Mouse (Mus musculus) hindbrain, embryonic 11.5 days (tissue): ENCODE measurements around the gene Camk1d. TPM values are rescaled to one million over a fixed set of nuclear protein-coding genes. Genes with fewer than 3 reads are reported as not detected.
"Not testable (repeated sequence)": the region's sequence is repeated elsewhere in the genome, so short reads cannot be mapped to it uniquely, and the experiment has no call there.

Experiments used
- ATAC-seq: fragments of 200-750 bp; cut with Nextera tagmentation; 2 replicates; pipeline ENCODE4 v1.8.0; 2017; ENCODE audit warnings: mild to moderate bottlenecking, moderate TSS enrichment, moderate library complexity; ENCODE audit not compliant: low FRiP score
- DNase-seq: peaks from one replicate; pipeline ENCODE4 v3.0.0-alpha.2; 2015; ENCODE audit warnings: low spot score
- H3K27ac ChIP-seq: fragments of 300-500 bp; sonication (generic); 2 replicates; pipeline ENCODE4 v1.5.1; 2014; ENCODE audit warnings: mild to moderate bottlenecking, low read depth, low read length
- H3K27me3 ChIP-seq: fragments of 300-500 bp; sonication (generic); 2 replicates; pipeline ENCODE4 v1.6.1; 2014; ENCODE audit warnings: mild to moderate bottlenecking, low read length, moderate library complexity, mixed read lengths; ENCODE audit not compliant: control insufficient read depth, insufficient read depth
- H3K36me3 ChIP-seq: fragments of 300-500 bp; sonication (generic); 2 replicates; pipeline ENCODE4 v1.6.1; 2014; ENCODE audit warnings: mild to moderate bottlenecking, low read length, moderate library complexity, mixed read lengths; ENCODE audit not compliant: control insufficient read depth, insufficient read depth
- H3K4me1 ChIP-seq: fragments of 300-500 bp; sonication (generic); replicated peaks from 2 replicates; pipeline ENCODE4 v1.6.1; 2014; ENCODE audit warnings: low read length, mixed read lengths; ENCODE audit not compliant: control insufficient read depth, insufficient read depth
- H3K4me2 ChIP-seq: fragments of 300-500 bp; sonication (generic); replicated peaks from 2 replicates; pipeline ENCODE4 v1.6.1; 2014; ENCODE audit warnings: mild to moderate bottlenecking, low read depth, low read length
- H3K4me3 ChIP-seq: fragments of 300-500 bp; sonication (generic); 2 replicates; pipeline ENCODE4 v1.5.1; 2014; ENCODE audit warnings: low read depth, low read length
- H3K9ac ChIP-seq: fragments of 300-500 bp; sonication (generic); 2 replicates; pipeline ENCODE4 v1.6.1; 2014; ENCODE audit warnings: low read depth, low read length
- H3K9me3 ChIP-seq: fragments of 300-500 bp; sonication (generic); 2 replicates; pipeline ENCODE4 v1.6.1; 2016; ENCODE audit warnings: low read length; ENCODE audit not compliant: control insufficient read depth
- whole genome bisulfite sequencing: fragments of 180-500 bp; shearing (Covaris S2); extraction: QIAGEN DNeasy Blood & Tissue Kit; methylation state at CpG from one replicate; pipeline ENCODE4 v1.1.7; 2014; 5-methylcytosine and 5-hydroxymethylcytosine counted together
- polyA plus RNA-seq: library from polyadenylated mRNA; unstranded; fragments of >200 nt; fragmentation: Nextera tagmentation; extraction: Ambion mirVana; gene quantifications from 2 replicates; pipeline ENCODE4 v1.2.1, GENCODE M21; 2014

Gene Camk1d
- polyA plus RNA-seq, 1 experiment from 2014 or later, result 2.7 TPM

GRCm38 (mm10) chr2:5249969-5250368 lies 464.3 kb downstream of the Camk1d start:
- 83% methylated on average over 12 of the region's 12 CpGs for WGBS
- Histone ChIP-seq H3K27ac (no peak overlapping the region), H3K4me2 (no peak overlapping the region), H3K4me1 (no peaks in the 10 kb centered on the region), H3K27me3 (no peaks in the 10 kb centered on the region), H3K9ac (no peak overlapping the region), H3K4me3 (no peak overlapping the region), H3K36me3 (no peaks in the 10 kb centered on the region), H3K9me3 (no peaks in the 10 kb centered on the region)
- no peak for DNase-seq
- no peak for ATAC-seq

DNA sequence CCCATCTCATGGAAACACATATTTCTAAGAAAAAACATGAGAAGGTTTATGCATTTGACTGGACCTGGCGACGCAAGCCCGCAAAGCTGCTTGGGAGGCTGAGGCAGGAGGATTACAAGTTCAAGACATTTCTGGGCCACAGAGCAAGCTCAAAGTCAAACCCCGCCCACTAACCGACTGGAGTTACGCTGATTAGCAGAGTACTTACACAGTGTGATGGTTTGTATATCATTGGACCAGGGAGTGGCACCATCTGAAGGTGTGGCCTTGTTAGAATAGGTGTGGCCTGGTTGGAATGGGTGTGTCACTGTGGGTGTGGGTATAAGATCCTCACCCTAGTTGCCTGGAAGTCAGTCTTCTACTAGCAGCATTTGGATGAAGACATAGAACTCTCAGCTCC lies 465.1 kb downstream of the Camk1d start:
- not testable (repeated sequence) for ATAC-seq, DNase-seq

More for the DNA sequence above, 465.1 kb downstream of the Camk1d start:
- H3K9me3 ChIP-seq, H3K27ac ChIP-seq, H3K36me3 ChIP-seq, H3K4me3 ChIP-seq, H3K4me1 ChIP-seq, H3K4me2 ChIP-seq, H3K9ac ChIP-seq, H3K27me3 ChIP-seq: not testable (repeated sequence)
- WGBS, result 92% methylated on average over 6 of the region's 6 CpGs

Other genes starting within 250 kb of the Camk1d start
- 81.1 and 92.1 TPM in 2 replicates for gene Nudt5, start 130.5 kb upstream of the Camk1d start, polyA plus RNA-seq
- 311 and 312 TPM in 2 replicates for gene Cdc123, start 130.6 kb upstream of the Camk1d start, polyA plus RNA-seq
- 1.8 and 2.3 TPM in 2 replicates for gene Gm13199, start 148.4 kb upstream of the Camk1d start, polyA plus RNA-seq
- gene Sec61a2, start 180.9 kb upstream of the Camk1d start, polyA plus RNA-seq, result 78.1 and 85.9 TPM in 2 replicates
- gene Dhtkd1, start 228.3 kb upstream of the Camk1d start, polyA plus RNA-seq, result 3.8 and 8.4 TPM in 2 replicates
- gene Upf2, start 237.0 kb upstream of the Camk1d start, polyA plus RNA-seq, result 11.9 and 14.4 TPM in 2 replicates